Mouse (Mus musculus) erythroblast, embryonic 14.5 days (primary cell): ENCODE measurements around the gene Arhgef3.

Experiments used
- GATA1 ChIP-seq: IDR thresholded peaks from 2 replicates; pipeline ENCODE4 v1.6.1; 2012; ENCODE audit warnings: low read length, inconsistent platforms, mixed read lengths
- TAL1 ChIP-seq: IDR thresholded peaks from 3 replicates; pipeline ENCODE4 v1.6.1; 2012; ENCODE audit warnings: low read length, inconsistent platforms, mixed read lengths

GRCm38 (mm10) chr14:27173178-27173803 is 58.6 kb downstream of the Arhgef3 start:
- TF ChIP-seq GATA1 (no peak), TAL1 (no peak)
